Mouse (Mus musculus): ENCODE data around the gene Slc12a1.

Gene Slc12a1

GRCm38 (mm10) chr2:125254630-125255029, 102.3 kb downstream of the Slc12a1 start:
- DNase-seq (ENCODE audit: low spot score): no peak

- DNase-seq (ENCODE audit: low spot score): no peak
Measured at GRCm38 (mm10) chr2:125255886-125256285, 103.6 kb downstream of the Slc12a1 start.

GRCm38 (mm10) chr2:125259230-125260120, 107.2 kb downstream of the Slc12a1 start:
- DNase-seq (ENCODE audit: low spot score): no peak

GRCm38 (mm10) chr2:125260326-125260725, 108.0 kb downstream of the Slc12a1 start:
- DNase-seq (ENCODE audit: low spot score): no peak

GRCm38 (mm10) chr2:125263056-125263455, 110.8 kb downstream of the Slc12a1 start:
- DNase-seq (ENCODE audit: low spot score): no peak

- no peak for DNase-seq (ENCODE audit: low spot score)
Measured at GRCm38 (mm10) chr2:125263753-125264152, 111.4 kb downstream of the Slc12a1 start.

GRCm38 (mm10) chr2:125268876-125269275, 116.6 kb downstream of the Slc12a1 start:
- DNase-seq (ENCODE audit: low spot score): no peak

GRCm38 (mm10) chr2:125275617-125276016, 123.3 kb downstream of the Slc12a1 start:
- no peak for DNase-seq (ENCODE audit: low spot score)

- DNase-seq (ENCODE audit: low spot score): no peak
Measured at GRCm38 (mm10) chr2:125276692-125277091, 124.4 kb downstream of the Slc12a1 start.

- DNase-seq (ENCODE audit: low spot score): no peak
Measured at GRCm38 (mm10) chr2:125278474-125278873, 126.2 kb downstream of the Slc12a1 start.

Data from testis, postnatal 10 days (tissue).